Mouse (Mus musculus) lung, postnatal 0 days (tissue): ENCODE data around the gene Nup37.

ENCODE experiments used
- CTCF ChIP-seq: IDR thresholded peaks from 2 replicates; pipeline ENCODE4 v1.5.1; 2016; ENCODE audit warnings: antibody characterized with exemption, mild to moderate bottlenecking
- EP300 ChIP-seq: IDR thresholded peaks from 2 replicates; pipeline ENCODE4 v1.6.1; 2016; ENCODE audit warnings: antibody characterized with exemption, mild to moderate bottlenecking, control low read depth

- TF ChIP-seq CTCF: no peak
- TF ChIP-seq EP300: no peak
These were observed 11.2 kb upstream of the Nup37 start for GRCm38 (mm10) chr10:88135630-88136029.
